Mouse (Mus musculus): ENCODE data around the gene R3hdm2. TPM values are rescaled to one million over a fixed set of nuclear protein-coding genes. Genes with fewer than 3 reads are reported as not detected.
A peak's percentile ranks its signal among the peaks of the same experiment; 100 is the strongest.

Gene R3hdm2
- polyA plus RNA-seq (2015; fragmentation: Nextera tagmentation; extraction: Ambion mirVana): 33.1 and 34.9 TPM in 2 replicates

GRCm38 (mm10) chr10:127380251-127380691 is at the start of gene R3hdm2:
Gene R3hdm2, plus strand, starts transcription at chr10:127380327.
- Histone ChIP-seq H3K9me3 (no peaks in the 10 kb centered on the region), H3K27ac (peak within 1 kb of the TSS; percentile 95), H3K27me3 (no peaks in the 10 kb centered on the region), H3K4me2 (peak within 1 kb of the TSS; percentile 58), H3K4me1 (peaks cover 11% of the 10 kb centered on the region), H3K4me3 (peak within 1 kb of the TSS; percentile 60), H3K9ac (peak within 1 kb of the TSS; percentile 88), H3K36me3 (no peaks in the 10 kb centered on the region)
- peak; percentile 94 for ATAC-seq (ENCODE audit: insufficient number of reproducible peaks, low FRiP score, low TSS enrichment, low read depth)
- under 1% methylated on average over 50 of the region's 53 CpGs for WGBS

DNA sequence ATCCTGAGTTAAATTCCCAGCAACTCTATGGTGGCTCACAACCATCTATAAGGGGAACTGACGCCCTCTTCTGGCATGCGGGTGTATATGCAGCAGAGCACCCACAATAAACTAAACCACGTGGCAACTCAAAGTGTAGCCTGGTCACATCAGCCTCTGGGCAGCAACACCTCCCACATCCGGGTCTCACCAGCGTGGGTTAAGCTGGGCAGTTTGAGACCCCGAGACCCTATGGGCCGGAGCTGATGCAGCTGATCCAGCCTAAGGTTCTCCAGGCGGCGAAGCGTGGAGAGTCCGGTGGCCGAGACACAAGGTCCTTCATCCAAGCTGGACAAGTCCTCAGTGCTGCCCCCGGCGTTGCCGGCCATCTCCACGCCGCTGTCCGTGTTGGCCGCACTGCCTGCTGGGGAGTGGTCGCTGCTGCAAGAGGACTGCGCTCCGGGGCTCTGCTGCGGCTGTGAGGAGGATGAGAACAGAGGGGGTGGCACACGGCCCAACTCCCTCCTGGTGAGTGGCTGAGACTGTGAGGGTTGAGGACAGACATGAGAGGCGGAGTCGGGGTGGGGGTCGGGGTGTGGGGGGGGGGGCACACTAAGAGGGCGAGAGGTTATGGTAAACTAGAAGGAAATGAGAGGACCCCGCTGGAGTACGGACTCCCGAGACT is 47.8 kb upstream of the R3hdm2 start:
- 48% methylated on average over 31 of the region's 31 CpGs for WGBS
- Histone ChIP-seq H3K4me1 (peaks cover 11% of the 10 kb centered on the region; the same call in 1 of the 2 replicates), H3K9me3 (no peaks in the 10 kb centered on the region), H3K27me3 (peaks cover 7% of the 10 kb centered on the region), H3K4me2 (no peak overlapping the region), H3K4me3 (no peak overlapping the region), H3K27ac (no peak overlapping the region), H3K36me3 (peaks cover 67% of the 10 kb centered on the region), H3K9ac (no peak overlapping the region)
- ATAC-seq (ENCODE audit: insufficient number of reproducible peaks, low FRiP score, low TSS enrichment, low read depth): no peak

DNA sequence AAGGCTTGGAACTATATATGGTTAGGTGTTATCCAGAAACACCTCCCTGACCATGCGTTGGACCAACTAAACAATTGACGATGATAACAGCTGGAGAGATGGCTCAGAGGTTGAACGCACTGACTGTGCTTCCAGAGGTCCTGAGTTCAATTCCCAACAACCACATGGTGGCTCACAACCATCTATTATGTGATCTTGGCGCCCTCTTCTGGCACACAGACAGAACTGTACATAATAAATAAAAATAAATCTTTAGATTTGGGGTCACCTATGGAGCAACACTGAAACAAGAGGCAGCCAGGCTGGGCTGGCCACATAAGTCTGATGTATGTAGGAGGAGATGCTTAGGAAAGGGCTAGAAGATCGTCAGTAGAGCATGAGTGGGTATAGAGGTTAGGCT is 47.0 kb upstream of the R3hdm2 start:
- no peak for ATAC-seq (ENCODE audit: insufficient number of reproducible peaks, low FRiP score, low TSS enrichment, low read depth)
- peaks cover 73% of the 10 kb centered on the region for H3K36me3 ChIP-seq
- no peak overlapping the region for H3K9ac ChIP-seq
- H3K4me3 ChIP-seq: no peak overlapping the region
- H3K4me2 ChIP-seq: no peak overlapping the region
- WGBS: 74% methylated on average over 5 of the region's 5 CpGs
- H3K27me3 ChIP-seq: no peaks in the 10 kb centered on the region
- H3K4me1 ChIP-seq: peaks cover 11% of the 10 kb centered on the region
- H3K27ac ChIP-seq: no peak overlapping the region
- no peaks in the 10 kb centered on the region for H3K9me3 ChIP-seq

DNA sequence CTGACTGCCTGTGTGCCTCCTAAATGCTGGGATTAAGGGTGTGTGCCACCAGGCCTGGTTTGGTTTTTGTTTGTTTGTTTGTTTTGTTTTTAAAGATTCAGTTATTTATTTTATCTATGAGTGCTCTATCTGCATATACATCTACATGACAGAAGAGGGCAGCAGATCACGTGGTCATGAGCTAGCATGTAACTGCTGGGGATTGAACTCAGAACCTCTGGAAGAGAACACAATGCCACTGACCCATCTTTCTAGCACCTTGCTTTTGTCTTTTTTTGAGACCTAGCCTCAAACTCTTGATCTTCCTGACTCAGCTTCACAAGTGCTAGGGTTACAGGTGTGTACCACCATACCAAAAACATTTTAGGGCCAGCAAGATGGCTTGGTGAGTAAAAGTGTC is 44.9 kb upstream of the R3hdm2 start:
- no peak overlapping the region for H3K9ac ChIP-seq
- 66% methylated on average over 1 of the region's 1 CpGs for whole genome bisulfite sequencing
- H3K4me2 ChIP-seq: no peak overlapping the region
- peaks cover 20% of the 10 kb centered on the region for H3K4me1 ChIP-seq
- no peak overlapping the region for H3K27ac ChIP-seq
- H3K4me3 ChIP-seq: no peak overlapping the region
- H3K9me3 ChIP-seq: no peaks in the 10 kb centered on the region
- no peaks in the 10 kb centered on the region for H3K27me3 ChIP-seq
- peaks cover 73% of the 10 kb centered on the region for H3K36me3 ChIP-seq
- no peak for ATAC-seq (ENCODE audit: insufficient number of reproducible peaks, low FRiP score, low TSS enrichment, low read depth)

GRCm38 (mm10) chr10:127336952-127337351 is 43.2 kb upstream of the R3hdm2 start:
- no peak for ATAC-seq (ENCODE audit: insufficient number of reproducible peaks, low FRiP score, low TSS enrichment, low read depth)
- Histone ChIP-seq H3K9me3 (no peaks in the 10 kb centered on the region), H3K4me2 (no peak overlapping the region), H3K27me3 (peaks cover 6% of the 10 kb centered on the region; the same call in 1 of the 2 replicates), H3K36me3 (peaks cover 57% of the 10 kb centered on the region), H3K27ac (no peak overlapping the region), H3K9ac (no peak overlapping the region), H3K4me3 (no peak overlapping the region), H3K4me1 (peaks cover 33% of the 10 kb centered on the region)
- 66% methylated on average over 5 of the region's 5 CpGs for WGBS

DNA sequence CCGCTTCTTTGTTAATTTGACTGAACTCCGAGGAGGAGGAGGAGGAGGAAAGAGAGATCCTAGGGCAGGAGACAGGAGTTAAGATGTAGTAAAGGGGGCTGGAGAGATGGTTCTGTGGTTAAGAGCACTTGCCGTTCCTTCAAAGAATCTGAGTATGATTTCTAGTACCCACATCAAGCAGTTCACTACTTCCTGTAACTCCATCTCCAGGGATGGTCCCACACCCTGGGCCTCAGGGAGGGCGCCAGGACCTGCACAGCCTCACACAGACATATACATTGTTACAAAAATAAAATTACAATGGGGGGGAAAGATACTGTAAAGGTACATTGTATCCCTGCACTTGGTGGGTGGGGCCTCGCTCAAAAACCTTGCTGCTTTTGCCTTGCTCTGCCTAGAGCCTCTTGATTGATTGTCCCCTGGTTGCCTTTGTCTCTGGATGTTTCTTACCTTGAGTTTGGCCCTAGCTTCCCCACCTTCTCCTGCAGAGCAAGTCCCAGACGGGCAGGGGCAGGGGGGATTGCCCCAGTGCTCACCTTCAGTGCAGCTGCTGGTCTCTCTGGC is 42.5 kb upstream of the R3hdm2 start:
- Histone ChIP-seq H3K4me2 (no peak overlapping the region), H3K4me1 (peaks cover 39% of the 10 kb centered on the region), H3K4me3 (no peak overlapping the region), H3K36me3 (peaks cover 50% of the 10 kb centered on the region), H3K27ac (no peak overlapping the region), H3K9me3 (no peaks in the 10 kb centered on the region), H3K9ac (no peak overlapping the region), H3K27me3 (peaks cover 6% of the 10 kb centered on the region; the same call in 1 of the 2 replicates)
- WGBS: 75% methylated on average over 6 of the region's 6 CpGs
- ATAC-seq (ENCODE audit: insufficient number of reproducible peaks, low FRiP score, low TSS enrichment, low read depth): no peak

DNA sequence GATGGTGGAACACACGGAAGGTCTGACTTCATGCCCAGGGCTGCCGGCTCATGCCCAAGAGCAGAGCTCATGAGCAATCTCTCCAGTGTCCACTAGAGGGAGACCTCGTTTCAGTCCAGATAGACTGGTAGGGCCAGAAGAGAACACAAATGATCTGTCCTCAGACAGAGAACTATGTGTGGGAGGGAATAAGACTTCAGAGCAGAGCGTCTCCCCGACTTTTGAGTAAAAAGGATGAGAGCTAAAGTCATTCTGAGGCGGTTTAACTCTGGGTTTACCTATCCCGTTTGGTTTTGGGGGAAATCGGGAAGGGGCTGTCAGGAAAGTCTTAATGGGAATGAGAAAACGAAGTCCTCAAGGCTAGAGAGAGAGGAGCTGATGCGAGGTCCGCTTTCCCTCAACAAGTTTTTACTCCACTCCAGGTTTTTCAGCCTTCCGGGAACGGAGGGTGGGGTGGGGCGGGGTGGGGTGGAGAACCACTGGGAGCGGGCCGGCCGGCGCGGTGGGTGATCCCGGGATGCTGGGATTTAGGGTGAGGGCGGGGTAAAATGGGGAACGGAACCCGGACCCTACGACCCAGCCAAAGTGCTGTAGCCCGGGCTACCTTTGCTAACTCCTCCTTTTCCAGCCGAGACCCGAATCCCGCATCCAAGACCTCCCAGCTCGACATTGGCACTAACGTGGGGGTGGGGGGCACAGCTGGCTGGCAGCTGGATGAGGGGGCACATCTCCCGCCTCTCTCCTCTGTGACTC is 41.0 kb upstream of the R3hdm2 start:
- under 1% methylated on average over 31 of the region's 31 CpGs for WGBS
- Histone ChIP-seq H3K9ac (peak overlapping the region; percentile 35; the same call in 1 of the 2 replicates), H3K27me3 (peaks cover 6% of the 10 kb centered on the region; the same call in 1 of the 2 replicates), H3K9me3 (no peaks in the 10 kb centered on the region), H3K4me2 (peak overlapping the region; percentile 90), H3K4me1 (peaks cover 41% of the 10 kb centered on the region), H3K27ac (peak overlapping the region; percentile 95), H3K36me3 (peaks cover 37% of the 10 kb centered on the region), H3K4me3 (peak overlapping the region; percentile 54)
- ATAC-seq (ENCODE audit: insufficient number of reproducible peaks, low FRiP score, low TSS enrichment, low read depth): peak; percentile 70

DNA sequence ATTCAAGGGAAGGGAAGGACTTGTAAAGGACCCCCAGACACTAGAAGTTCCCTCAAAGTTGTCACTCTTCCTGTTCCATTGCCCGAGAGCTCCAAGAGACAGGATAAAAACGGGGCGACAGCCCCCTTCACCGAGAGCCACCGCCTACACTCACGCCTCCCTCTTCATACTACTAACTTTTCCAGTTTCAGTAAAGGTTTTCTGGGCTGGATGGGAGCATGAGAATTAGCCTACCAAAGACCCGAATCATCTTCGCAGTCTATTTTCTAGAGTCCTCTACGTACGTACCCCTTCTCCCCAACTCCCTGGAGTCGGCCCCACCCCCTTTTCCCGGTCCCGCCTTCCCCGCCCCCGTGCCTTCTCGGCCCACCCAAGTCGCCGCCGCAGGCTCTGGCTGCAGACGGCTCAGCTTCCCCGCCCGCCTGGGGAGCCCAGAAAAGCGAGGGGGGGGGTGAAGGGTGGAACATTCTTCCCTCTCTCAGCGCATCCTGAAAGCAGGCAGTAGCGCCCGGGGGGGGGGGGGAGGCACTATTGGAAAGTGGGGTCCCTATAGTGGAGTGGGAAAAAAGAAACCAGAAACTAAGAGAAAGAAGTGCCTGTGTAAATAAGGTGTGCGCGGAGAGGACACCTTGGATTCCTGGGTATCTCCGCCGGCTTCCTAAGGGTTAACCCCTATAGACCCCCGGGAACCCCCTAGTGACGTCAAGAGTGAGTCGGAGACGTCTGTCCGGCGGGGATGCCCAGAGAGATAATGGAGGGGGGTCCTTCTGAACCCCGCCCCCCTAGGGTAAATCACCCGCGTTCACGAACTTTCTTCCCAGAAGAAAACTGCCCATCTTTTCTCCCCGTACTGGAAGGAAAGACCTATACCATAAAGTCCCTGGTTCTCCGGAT is 40.2 kb upstream of the R3hdm2 start:
- H3K4me1 ChIP-seq: peaks cover 41% of the 10 kb centered on the region
- under 1% methylated on average over 38 of the region's 42 CpGs for WGBS
- peaks cover 30% of the 10 kb centered on the region for H3K36me3 ChIP-seq
- ATAC-seq (ENCODE audit: insufficient number of reproducible peaks, low FRiP score, low TSS enrichment, low read depth): peak; percentile 48
- H3K9me3 ChIP-seq: no peaks in the 10 kb centered on the region
- peaks cover 6% of the 10 kb centered on the region; the same call in 1 of the 2 replicates for H3K27me3 ChIP-seq
- H3K4me3 ChIP-seq: peak overlapping the region; percentile 54
- H3K4me2 ChIP-seq: peak overlapping the region; percentile 90
- peak overlapping the region; percentile 95 for H3K27ac ChIP-seq
- H3K9ac ChIP-seq: peak overlapping the region; percentile 44; the same call in 1 of the 2 replicates

DNA sequence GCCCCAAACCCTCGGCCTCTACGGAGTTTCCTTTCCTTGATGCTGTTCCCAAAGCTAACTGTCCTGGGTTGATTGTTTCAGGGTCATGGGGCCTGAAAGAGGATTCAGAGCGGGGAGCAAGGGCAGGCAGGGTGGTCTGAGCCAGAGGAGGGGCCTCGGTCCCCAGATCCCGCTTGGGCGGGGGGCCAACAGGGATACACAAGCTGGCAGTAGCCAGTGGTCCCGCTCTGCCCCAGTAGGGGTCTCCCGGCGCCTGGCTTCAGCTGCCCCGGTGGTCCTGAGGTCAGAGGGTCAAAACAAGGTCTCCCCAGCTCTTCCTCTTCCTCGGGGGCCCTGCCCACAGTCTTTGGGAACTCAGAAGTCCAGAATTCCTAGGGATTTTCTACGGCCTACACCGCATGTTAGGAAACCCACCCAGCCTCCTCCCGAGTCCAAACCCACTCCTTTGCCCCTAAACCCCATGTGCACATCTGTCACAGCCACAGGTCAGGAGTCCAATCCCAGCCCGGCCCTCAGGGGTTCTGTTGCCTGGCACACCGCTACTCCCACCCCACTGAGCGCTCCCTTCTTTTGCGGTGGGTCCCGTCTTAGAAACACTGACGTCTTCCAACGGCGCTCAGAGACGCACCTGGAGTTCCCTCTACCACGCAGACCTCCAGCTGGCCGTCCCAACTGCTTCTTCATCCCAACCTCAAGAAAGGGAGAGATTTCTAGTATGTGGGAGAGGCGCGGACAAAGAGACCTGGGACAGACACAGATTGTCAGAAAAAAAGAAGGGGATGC is 39.4 kb upstream of the R3hdm2 start:
- H3K36me3 ChIP-seq: peaks cover 21% of the 10 kb centered on the region
- peak overlapping the region; percentile 95 for H3K27ac ChIP-seq
- no peak for ATAC-seq (ENCODE audit: insufficient number of reproducible peaks, low FRiP score, low TSS enrichment, low read depth)
- H3K4me3 ChIP-seq: peak overlapping the region; percentile 54
- no peaks in the 10 kb centered on the region for H3K9me3 ChIP-seq
- WGBS: 0% methylated on average over 27 of the region's 27 CpGs
- H3K4me2 ChIP-seq: peak overlapping the region; percentile 90
- H3K4me1 ChIP-seq: peaks cover 41% of the 10 kb centered on the region
- peak overlapping the region; percentile 44 for H3K9ac ChIP-seq
- peaks cover 6% of the 10 kb centered on the region; the same call in 1 of the 2 replicates for H3K27me3 ChIP-seq

DNA sequence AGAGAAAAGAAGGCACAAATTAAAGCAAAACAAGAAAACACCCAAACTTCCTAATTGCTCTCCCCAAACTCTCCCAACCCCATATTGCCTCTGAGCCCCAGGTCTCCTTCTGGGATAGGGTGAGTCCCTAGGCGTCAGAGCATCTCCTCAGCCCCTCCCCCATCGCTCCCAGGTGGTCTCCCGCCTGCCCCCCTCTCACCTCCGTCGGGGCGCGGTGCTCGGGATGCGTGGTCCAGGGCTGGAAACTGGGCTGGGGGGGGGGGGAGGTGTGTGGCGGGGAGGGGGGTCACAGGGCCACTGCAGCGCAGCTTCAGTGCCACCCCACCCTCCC is 38.8 kb upstream of the R3hdm2 start:
- Histone ChIP-seq H3K27ac (peak overlapping the region; percentile 95), H3K9ac (peak overlapping the region; percentile 44), H3K4me1 (peaks cover 39% of the 10 kb centered on the region), H3K9me3 (no peaks in the 10 kb centered on the region), H3K27me3 (peaks cover 6% of the 10 kb centered on the region; the same call in 1 of the 2 replicates), H3K4me3 (peak overlapping the region; percentile 54), H3K4me2 (peak overlapping the region; percentile 90), H3K36me3 (peaks cover 16% of the 10 kb centered on the region)
- WGBS: 0% methylated on average over 5 of the region's 11 CpGs
- ATAC-seq (ENCODE audit: insufficient number of reproducible peaks, low FRiP score, low TSS enrichment, low read depth): no peak

Data from limb, embryonic 15.5 days (tissue).